Mouse (Mus musculus) cerebellum, postnatal 14 days (tissue): ENCODE data around the gene Ggta1.
A peak's percentile ranks its signal among the peaks of the same experiment; 100 is the strongest.

Source experiments
- DNase-seq, 2 experiments: peaks; one replicate each; pipeline ENCODE4 v3.0.0; 2021; ENCODE audit warnings: mixed read lengths in 2 of 2

The Ggta1 gene

GRCm38 (mm10) chr2:35462791-35463281 lies at the start of gene Ggta1:
Gene Ggta1 (minus strand): TSS chr2:35463231.
- peak in 1 of 2 experiments; percentile 30 for DNase-seq

DNA sequence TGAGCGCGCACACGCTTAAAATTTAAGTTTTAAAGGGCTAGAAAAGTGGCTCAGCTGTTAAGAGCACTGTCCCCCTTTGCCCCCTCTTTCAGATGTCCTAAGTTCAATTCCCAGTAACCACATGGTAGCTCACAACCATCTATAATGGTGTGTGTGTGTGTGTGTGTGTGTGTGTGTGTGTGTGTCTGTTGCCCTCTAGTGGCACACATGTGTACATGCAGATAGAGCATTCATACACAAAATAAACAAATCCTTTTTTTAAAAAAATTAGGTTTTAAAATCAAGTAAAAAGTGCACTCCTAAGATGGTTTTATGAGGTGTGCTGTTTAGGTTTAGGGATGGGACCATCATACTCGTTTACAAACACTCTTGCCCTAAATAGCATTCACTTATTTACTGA lies 49.2 kb upstream of the Ggta1 start:
- DNase-seq: no peak

GRCm38 (mm10) chr2:35510920-35511319 lies 47.9 kb upstream of the Ggta1 start:
- DNase-seq: peak in 1 of 2 experiments; percentile 22

DNA sequence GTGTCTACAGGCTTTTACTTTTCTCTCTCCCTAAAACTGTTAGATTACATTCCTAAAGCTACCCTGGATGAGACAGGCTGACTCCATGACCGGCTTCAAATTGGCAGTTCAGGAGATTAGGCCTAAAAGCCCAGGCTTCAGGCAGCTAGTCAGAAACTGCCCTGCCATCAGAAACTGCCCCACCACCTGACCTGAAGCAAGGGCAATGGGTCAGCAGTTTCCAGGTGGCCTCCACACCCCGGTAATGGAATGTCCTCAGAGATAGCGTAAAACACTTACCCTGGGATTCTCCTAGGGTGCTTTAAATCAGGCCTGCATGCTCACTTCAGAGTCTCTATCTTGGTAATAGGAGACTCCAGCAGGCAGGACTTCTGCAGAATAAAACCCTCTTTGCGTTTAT lies 46.9 kb upstream of the Ggta1 start:
- DNase-seq: no peak

GRCm38 (mm10) chr2:35509343-35509667 lies 46.3 kb upstream of the Ggta1 start:
- DNase-seq: no peak

DNA sequence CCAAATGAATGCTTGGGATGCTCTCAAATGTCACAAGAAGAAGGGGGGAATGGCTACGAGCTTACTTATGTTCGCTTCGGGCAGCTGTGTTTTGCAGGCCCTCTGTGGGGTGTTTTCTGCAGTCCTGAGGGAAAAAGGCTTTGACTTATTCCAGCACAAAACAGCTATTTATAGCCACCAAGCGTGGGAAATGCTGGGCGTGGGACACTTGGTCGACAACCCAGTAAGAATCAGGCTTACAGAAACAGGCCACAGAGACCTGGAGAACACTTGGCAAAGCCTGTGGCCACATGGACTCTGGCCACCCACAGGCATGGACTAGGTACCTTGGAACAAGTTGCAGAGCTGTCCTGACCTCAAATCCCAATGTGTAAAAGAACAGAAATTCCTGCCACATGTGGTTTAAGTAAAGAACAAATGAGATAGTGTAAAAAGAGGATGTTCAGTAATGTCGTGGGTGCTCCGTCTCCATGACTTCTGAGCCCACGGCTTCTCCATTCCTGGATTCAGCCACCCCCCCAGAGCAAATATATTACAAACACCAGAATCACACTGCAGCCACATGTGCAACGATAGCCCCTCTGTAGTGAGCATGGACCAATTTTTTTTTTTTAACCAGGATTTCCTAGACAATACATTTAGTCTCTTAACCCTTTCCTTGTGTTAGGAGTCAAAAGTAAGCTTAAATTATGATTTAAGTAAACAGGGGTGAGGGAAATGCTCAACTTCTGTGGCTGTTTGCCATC lies 45.7 kb upstream of the Ggta1 start:
- peak; percentile 7 to 16 for DNase-seq

GRCm38 (mm10) chr2:35507191-35507511 lies 44.1 kb upstream of the Ggta1 start:
- no peak for DNase-seq

- DNase-seq: no peak
Measured at GRCm38 (mm10) chr2:35506311-35507190, 43.5 kb upstream of the Ggta1 start.

GRCm38 (mm10) chr2:35505519-35506286 lies 42.7 kb upstream of the Ggta1 start:
- no peak for DNase-seq

DNA sequence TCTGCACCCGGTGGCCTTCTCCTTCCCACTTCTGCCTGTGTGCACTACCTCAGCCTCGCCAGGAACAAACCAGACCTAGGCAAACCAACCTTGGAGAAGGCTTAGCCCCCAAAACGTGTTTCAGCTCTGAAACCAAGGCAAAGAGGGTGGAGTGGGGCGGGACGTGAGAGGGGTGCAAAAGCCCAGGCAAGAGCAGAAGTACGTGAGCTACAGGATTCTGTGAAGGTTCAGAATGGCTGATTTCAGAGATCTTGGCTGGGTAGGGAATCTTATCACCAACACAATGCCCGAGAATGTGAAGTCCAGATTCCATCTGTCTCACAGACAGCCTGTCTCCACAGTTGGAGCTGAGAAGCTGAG lies 41.4 kb upstream of the Ggta1 start:
- DNase-seq: no peak

GRCm38 (mm10) chr2:35503723-35504416 lies 40.8 kb upstream of the Ggta1 start:
- no peak for DNase-seq

GRCm38 (mm10) chr2:35503021-35503722 lies 40.1 kb upstream of the Ggta1 start:
- no peak for DNase-seq

- no peak for DNase-seq
Measured at GRCm38 (mm10) chr2:35502561-35502960, 39.5 kb upstream of the Ggta1 start.

DNA sequence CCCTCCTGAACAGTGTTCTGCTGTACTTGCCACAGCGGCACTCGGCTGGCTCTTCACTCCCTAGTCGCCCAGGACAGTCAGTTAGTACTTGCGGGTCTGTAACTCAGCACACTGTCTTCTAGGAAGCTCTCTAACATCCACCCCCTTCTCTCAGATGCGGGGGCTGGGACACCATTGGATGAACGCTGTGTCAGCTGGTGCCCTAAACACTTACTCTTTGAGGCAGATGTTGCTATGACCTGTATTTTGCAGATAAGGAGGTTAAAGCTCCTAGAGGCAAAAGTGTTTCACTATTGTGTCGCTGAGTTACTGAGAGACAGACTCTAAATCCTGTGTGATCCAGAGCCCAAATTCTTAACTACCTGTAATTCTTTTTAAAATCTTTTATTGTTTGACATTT lies 36.4 kb upstream of the Ggta1 start:
- no peak for DNase-seq

DNA sequence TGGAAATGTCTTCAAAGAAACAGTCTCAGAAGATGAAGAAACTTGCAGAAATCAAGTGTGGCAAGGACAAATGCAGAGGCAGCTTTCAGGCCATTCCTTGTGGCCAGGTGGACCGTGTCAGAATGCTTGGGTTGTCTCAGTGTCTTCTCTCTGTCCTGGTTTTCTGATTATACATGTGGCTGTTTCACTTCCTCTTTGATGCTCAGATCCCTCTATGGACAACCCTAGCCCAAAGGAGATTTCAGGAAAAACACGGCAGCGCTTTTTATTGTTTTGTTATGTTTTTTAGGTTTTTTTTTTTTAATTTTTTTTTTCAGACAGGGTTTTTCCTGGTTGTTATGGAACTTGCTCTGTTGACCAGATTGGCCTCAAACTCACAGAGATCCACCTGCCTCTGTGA lies 35.9 kb upstream of the Ggta1 start:
- no peak for DNase-seq

DNA sequence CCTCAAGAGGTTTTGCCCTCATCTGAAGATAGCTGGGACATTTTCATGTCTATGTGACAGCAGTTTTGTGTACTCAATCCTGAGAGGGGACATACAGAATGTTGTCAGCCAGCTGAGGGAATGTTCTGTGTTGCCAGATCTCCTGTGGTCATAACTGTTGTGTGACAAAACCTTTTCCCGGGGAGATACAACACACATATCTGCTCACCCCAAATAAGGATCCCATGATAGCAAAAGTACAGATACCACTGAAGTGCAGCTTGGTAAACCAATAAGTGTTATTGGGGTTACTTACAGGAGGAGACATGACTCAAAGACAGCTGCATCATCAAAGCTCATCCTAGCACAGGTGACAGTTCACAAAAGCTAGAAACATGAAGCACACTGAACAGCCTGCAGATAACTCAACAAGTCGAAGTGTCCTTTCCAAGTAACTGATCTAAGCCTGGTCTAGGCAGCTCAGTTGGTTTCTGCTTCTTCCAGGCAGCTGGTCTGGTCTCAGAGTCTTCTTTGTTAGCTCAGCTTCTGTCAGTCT lies 34.7 kb upstream of the Ggta1 start:
- DNase-seq: no peak

DNA sequence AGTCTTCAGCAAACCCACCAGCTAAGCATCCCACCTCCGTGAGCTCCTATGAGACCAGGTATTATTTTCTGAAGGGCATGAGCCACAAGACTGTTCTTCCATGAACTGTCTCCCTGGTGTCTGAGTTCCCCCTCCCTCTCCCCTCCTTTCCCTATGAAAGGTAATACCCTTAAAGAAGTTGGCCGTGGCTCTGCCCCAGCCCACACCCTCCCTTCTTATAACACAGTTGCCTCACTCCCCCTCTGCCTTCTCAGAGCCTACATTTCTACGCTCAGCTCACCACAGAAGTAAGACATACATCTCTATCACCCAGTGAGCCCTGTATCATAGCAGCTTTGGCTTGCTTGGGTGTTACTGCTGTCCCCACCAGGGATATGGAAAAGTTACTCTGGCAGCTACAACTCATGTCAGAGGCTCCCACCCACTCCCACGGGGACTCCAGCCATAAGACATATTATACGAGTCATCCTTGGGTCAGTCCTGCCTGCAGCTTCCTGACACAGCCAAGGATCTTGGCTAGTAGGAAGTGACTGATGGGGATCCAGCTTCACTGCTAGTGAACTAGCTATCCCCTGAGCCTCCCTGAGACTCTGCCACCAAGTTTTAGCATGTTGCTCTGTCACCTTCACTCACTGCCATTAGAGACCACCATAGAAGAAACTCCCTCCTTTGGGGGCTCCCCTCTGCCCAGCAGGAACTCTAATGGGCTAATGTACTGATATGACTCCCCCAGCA lies 33.4 kb upstream of the Ggta1 start:
- DNase-seq: no peak

- no peak for DNase-seq
Measured at GRCm38 (mm10) chr2:35495486-35496278, 32.7 kb upstream of the Ggta1 start.

- no peak for DNase-seq
Measured at GRCm38 (mm10) chr2:35493566-35493965, 30.5 kb upstream of the Ggta1 start.

DNA sequence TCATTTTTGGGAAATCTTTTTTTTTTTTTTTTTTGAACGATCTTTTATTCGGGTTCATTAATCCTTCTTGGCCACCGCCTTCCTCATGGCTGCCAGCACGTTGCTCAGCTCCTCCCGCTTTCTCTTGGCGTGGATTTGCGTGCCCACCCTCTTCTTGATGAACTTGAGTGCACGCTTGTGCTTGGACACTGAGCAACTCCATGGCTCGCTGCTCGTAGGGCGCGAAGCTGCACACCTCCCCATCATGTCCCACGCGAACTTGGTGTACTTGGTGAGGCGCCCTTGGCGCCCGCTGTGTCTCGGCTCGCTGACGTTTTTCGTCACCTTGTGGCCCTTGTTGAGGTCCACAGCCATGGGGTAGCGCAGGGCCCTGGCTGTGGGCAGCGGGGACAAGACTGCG lies 28.1 kb upstream of the Ggta1 start:
- peak in 1 of 2 experiments; percentile 8 for DNase-seq
